Mouse (Mus musculus) layer of hippocampus, adult 8-10 months (tissue): ENCODE measurements around the gene Rab8b. TPM values are rescaled to one million over a fixed set of nuclear protein-coding genes. Genes with fewer than 3 reads are reported as not detected.

Experiments used
- DNase-seq, 2 experiments: peaks; one replicate each; pipeline ENCODE4 v3.0.0; 2022; ENCODE audit warnings: low spot score in 2 of 2
- total RNA-seq, 4 experiments: library from RNA; stranded (reverse); gene quantifications; 2 replicates each; pipeline ENCODE4 v1.2.4; 2022

Rab8b gene
- 10 to 100 TPM; 37.9 to 58.3 (median 47.4) TPM for total RNA-seq

DNA sequence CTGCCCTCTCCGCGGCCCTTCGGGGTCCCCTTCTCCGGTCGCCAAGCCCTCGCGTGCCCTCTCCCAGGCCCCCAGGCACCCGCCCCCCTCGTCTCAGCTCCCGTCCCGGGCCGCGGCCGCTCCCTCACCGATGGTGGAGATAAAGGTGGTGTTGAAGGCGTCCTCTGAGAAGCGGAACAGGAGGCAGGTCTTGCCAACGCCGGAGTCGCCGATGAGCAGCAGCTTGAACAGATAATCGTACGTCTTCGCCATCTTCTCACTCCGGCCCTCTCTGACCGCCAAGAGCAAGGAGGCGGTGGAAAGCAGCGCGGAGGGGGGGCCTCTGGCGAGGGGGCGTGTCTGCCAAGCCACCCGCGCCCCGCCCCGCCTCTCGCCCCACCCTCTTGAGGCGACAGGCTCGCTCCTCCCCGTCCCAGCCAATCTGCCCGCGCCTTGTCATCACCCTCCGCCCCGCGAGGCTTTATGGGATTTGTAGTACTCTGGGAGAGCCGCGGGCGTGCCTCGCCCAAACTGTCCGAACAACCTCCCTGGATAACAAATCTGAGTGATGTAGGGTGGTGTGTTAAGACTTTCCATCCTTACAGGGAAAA is at the start of gene Rab8b:
Rab8b (minus strand) TSS at position 306 of the 590 bp plus-strand sequence.
- peak; percentile 94 for DNase-seq

DNA sequence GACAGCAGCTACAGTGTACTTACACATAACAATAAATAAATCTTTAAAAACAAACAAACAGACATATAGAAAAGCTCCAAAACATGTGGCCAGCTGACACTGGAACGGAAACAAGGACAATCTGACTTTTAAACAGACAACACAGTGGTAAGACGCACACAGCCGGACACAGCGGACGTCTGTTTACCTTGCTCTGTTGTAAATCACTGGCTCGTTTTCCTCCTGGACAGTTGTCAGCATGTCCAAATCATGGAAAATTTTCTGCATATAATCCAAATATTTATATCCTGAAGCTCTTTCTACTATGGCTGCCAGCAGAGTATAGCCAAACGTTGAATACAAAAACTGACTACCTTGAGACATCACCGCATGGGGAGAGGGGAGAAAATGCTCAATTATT is 48.0 kb upstream of the Rab8b start:
- DNase-seq = no peak

DNA sequence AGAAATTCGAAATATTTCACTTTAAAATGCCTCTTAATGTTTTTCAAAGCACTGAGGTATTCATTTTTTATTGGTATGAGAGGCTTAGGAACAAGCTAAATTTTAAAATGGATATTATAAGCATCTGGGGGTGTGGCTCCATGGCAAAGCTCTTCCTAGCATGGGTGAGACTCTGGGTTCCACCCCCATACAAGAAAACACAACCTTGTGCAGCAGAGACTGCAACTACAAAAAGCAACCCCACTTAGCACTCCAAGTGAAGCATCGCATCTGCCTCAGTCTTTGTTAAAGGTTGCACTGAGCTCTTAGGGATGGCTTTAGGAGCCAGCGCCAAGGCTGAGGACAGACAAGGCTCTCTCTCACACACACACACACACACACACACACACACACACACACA is 42.0 kb upstream of the Rab8b start:
- no peak for DNase-seq

DNA sequence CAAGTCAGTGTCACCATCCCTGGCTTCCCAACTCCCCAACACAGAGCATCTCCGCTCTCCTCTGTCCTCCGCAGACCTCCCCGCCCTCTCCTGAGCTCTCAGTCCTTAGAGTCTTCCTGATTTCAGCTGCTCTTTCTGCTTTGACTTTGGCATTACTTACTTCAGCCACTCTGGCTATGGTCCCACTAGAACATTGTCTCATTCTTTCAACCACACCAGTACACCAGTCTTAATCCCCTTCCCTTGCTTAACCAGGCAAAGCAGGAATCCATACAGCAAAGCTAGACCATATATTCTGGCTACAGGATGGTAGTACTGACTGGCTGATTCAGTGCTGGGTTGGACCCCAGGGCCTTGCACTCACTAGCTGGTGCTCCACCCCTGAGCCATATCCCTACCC is 38.0 kb upstream of the Rab8b start:
- DNase-seq = no peak

DNA sequence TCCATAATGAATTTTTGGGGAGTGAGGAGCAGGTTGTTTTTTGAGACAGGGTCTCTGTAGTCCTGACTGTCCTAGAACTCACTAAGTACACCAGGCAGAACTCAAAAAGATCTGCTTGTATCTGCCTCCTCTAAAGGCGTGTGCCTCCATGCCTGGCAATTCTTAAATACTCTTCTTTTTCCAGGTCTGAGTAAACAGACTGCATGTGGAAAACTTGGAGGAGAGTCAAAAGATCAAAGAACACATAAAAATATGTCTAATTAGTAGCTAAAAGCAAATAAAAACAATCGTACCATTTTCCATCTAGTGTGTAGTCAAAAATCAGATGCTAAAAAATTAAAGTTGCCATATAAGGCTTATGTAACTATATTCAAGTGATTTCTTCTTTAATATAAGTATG is 33.4 kb upstream of the Rab8b start:
- DNase-seq = no peak

DNA sequence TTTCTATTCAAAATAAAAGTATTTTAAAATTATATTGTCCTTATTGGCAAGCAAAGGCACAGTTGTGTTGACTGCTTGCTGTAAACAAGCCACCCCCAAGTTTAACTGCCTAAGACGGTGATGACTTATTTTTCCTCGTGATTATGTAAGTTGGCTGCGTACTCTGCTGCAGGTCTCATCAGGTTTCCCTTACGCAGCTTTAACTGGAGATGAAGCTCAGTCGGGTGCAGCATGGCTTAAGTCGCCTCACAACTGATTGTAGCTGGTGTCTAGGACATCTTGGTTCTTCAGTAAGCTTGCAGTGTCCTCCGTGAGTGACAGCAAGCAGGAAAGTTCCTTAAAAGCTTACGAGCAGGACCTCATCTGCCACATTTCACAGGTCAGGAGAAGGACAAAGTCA is 32.8 kb upstream of the Rab8b start:
- no peak for DNase-seq

DNA sequence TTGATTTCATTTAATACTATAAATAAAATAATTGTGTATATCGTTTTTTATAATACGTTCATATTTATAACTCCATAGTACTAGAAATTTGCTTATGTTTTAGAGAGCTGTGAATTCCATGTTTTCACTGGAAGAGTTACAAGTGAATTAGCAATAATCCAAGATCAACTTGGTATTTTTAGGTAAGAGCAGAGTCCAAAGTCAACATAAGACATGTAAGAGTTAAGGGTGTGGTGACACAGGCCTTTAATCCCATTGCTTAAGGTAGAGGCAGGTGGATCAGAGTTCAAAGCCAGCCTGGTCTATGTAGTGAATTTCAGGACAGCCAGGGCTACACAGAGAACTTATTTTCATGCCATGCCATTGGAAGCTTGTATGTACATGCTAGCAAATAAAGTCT is 29.0 kb upstream of the Rab8b start:
- no peak for DNase-seq

DNA sequence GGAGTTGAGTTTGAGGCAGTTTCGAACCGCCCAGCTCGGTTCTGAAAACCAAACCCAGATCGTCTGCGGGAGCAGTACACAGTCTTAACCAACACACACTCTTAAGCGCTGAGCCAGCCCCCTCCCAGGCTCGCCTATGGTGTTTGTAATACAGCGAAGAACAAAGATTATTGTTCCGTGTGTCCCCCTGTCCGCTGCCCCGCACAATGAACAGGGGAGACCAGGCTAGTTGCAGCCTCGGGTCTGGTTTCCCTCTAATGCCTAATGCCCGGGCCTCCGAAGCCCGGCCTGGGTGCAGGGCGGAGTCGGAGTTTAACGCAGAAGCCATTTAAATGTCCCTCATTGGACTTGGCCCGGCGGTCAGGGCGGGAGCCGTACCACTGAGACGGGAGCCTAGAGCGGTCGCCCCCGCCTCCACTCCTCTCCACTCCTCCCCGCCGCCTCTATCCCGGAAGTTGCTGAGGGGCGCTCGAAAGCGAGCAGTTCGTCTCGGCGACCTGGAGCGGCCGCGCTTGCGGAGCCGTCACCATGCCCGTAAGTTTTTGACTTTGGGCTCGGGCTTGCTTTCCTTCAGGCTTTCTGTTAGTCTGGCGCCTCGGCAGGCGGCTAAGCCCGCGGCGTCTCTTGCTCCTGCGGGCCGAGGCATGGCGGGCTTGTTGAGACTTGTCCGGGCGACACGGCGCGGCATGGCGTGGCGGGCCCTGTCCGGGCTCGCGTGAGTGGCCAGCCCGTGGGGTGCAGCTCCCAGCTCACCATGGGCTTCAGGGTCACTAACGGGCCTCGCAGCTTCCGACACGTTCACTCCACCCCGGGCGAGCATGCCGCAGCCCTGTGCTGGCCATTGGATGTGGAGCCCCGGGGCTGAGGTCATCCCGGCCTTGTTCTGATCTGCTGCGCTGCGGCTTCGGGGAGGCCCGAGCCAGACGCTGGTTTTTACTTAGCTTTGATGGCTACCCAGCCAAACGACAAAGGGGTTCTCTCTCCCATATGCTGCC is 26.5 kb upstream of the Rab8b start, which contains the start of gene Rps27l:
Rps27l (plus strand) TSS at position 440 of the 995 bp plus-strand sequence.
- DNase-seq = peak; percentile 77 to 87

DNA sequence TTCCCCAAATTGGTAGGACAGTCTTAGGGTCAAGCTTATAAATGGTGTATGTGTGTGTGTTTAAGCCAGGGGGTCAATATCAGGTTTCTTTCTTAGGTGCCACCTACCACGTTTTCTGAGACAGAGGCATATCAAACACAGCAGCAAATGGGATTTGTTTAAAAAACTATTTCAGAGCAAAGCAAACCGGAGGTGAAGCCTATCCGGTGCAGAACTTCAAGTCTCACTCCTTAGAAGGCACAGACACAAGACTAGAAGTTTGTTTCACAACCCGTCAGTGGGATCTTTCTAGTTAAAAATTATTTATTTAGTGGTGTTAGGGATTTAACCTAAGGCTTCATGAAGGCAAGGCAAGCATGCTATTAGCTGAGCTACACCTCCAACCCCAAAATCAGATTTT is 25.7 kb upstream of the Rab8b start:
- no peak for DNase-seq

DNA sequence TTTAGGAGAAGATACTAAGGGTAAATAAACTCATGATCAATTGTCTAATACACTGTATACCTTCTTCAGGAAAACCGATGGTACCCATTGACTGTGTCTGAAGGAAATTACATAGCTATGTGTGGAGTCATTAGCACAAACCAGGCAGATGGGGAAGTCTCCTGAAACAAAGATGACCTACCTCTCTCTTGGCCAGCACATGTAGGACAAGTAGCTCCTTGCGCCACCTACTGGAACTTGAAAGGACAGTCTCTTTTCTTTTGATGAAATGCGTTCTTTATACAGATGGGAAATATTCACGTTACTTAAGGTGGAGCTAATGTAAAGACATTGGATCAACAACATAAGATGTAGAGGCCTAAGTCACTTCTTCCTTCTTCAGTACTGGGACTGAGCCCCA is 19.3 kb upstream of the Rab8b start:
- no peak for DNase-seq

DNA sequence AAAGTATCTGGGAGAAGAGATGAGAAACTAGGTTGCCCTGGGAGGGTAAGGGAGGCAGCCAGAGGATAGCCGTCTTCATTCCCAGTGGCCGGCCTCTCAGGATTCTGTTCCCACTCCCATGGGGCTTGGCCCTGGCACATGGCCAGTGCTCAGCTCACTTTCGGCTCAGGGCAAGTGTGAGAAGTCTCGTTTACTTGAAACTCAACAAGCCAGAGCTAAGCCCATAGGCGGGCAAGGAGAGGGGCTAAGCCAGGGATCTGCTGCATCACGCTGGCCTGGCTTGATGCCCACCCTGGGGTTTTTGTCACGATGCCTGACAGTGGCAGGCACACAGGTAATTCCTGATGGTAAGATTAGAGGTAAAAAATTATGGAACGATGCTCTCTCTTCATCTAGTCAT is 18.0 kb upstream of the Rab8b start:
- DNase-seq = no peak

DNA sequence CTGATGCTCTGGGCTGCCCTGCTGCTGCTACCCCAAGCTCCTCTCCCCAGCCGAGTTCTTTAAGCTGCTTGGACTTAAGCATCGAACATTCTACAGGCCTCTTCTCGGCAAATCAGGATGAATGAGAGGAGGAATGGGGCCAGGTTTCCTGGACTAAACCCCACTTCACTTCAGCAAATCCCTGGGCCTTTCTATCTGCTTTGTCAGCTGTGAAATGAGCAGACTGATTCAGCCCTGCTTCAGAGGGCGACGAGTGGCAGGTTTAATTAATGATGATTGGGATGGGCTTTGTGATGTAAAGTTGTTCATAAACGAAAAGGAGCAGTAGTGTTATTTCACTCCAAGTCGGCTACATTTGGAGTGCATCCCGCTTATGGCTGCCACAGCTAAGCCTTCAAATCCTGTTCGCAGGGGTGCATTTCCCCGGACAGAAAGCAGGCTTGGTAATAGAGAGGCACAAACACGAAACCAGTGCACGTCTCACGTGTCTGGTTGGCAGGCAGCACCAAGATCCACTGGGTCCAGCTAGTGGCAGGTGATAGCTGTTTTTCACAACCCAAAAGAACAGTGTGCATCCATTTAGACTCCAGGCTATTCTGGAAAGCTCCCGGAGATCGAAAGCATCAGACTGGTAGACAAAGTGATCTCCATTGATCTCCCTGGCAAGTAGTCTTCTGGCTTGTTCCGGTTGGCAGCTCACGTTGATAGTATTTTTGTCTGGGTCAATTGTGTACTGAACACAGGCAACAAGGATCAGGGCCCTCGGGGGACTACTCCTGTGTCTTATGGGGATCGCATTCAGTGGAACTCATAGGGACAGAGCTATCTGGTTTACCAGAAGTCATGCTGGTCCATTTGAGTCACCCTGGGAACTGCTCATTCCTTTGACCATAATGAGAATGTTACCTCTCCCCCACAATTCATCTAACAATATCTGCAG is 14.7 kb upstream of the Rab8b start:
- DNase-seq = no peak

DNA sequence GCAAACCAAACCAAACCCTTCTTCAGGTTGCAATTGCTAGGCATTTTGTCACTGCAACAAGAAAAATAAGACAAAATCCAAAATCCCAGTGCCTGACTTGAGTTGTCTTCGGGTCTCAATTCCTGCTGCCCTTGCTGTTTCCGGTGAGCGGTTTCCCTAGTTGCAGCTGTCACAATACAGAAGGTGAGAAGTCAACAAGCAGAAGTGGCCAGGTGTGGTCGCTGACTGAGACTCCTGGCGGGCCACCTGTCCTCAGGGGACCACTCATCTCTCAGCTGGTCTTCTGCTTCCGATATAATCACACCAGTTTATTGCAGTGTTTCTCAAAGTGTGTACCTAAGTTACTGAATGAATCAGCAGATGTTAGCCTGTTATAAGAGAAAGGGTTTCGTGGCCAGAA is 10.9 kb upstream of the Rab8b start:
- no peak for DNase-seq

DNA sequence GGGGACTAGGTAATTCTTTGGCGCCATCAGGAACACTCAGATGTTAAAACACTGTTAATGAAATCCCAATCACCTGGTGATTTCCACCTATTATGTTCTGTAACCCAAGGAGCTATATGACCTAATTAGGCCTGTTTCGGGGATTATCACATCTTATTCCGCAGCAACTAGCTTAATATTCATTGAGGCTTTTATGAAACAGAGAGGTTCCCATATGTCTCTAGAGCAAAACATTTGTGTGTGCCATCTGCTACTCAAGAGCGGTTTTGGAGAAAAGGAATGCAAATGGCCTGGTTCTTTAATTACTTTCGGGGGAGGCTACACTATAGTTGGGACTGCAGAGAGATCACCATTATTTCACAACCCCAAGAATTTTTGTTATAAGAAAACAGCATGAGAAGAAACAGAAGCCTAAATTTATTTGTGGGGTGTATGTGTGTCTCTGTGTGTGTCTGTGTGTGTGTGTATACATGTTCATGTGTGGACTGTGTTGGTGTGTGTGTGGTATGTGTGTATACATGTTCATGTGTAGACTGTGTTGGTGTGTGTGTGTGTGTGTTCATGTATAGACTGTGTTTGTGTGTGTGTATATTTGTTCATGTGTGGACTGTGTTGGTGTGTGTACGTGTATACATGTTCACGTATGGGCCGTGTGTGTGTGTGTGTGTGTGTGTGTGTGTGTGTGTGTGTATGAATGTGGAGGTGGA is 8.4 kb upstream of the Rab8b start:
- DNase-seq = peak; percentile 57

DNA sequence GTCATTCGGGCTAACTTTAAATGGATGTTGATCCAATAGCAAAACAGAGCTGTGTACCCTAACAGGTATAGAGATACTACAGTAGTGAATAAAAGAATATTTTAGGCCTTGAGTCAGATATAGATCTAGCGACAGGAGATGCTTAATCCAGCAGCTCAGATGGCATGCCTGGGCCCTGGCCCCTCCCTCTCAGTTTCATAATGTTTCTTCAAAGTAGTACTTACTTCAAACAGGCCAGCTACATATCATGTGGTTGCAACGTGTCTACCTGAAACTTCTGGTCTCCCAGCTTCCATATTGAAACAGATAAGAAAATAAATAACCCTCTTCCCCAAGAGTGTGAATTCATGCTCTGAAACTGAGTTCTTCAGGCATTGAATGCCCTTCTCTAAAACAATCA is 6.4 kb upstream of the Rab8b start:
- DNase-seq = no peak

DNA sequence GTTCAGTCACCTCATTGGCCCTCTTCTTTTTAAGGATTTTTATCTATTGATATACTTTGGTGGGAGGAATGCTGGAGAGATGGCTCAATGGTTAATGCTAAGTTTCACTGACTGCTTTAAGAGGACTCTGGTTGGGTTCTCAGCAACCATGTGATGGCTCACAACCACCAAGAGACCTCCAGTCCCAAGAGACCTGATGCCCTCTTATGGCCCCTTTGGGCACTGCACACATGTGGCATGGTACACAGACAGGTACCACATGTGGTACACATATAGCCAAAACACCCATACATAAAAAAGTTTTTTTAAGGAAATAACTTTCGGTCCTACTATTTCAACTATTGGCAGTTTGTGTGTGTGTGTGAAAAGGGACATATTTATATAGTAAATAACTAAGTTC is 2.6 kb upstream of the Rab8b start:
- DNase-seq = no peak

DNA sequence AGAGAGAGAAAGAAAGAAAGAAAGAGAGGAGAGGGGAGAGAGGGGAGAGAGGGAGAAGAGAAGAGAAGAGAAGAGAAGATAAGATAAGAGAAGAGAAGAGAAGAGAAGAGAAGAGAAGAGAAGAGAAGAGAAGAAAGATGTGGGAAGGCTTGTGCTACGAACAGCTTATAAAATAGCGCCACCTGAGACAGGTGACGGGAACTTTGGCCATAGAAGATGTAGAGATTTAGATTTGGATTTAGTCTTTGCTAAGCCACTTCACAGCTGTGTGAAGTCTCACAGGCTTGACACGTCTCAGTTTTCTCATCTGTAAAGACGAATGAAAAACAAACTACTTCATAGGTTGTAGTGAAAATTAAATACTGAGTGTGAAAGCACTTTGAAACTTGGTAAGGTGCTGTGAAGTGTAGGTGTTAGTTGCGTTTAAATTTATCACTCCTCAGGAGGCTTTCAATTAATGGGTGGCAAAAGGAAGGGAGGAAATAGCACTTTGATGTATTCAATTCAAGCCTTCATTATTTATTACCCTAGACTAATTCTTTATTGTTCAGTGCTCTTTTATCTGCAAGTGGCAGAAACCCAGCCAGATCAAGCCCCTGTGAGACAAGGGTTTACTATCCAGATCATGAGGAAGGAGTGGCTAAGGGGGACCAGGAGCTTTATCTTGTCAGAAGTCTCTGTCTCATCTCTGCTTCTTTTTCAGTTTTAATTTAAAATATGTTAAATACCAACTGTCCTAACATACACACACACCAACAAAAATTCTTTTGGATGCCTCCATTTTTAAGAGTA is 1.2 kb upstream of the Rab8b start:
- DNase-seq = no peak

DNA sequence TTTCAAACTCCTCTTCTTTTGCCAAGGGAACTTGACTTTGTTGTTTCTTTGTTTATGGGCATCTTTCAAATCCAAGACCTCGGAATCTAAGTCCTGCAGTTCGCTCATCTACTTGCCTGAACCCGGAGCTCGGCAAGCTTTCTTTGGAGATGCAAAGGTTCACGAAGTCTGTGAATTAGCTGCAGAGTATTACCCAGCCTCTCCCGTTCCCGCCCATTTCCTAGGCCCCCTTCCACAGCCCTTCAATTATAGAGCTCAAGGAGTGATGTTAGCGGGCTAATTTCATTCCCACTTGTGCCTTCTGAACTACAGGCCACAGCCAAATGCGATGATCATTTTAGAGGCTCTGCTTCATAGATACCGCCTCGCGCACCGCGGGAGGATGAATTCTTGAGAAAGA is 494 bp upstream of the Rab8b start:
- DNase-seq = no peak

DNA sequence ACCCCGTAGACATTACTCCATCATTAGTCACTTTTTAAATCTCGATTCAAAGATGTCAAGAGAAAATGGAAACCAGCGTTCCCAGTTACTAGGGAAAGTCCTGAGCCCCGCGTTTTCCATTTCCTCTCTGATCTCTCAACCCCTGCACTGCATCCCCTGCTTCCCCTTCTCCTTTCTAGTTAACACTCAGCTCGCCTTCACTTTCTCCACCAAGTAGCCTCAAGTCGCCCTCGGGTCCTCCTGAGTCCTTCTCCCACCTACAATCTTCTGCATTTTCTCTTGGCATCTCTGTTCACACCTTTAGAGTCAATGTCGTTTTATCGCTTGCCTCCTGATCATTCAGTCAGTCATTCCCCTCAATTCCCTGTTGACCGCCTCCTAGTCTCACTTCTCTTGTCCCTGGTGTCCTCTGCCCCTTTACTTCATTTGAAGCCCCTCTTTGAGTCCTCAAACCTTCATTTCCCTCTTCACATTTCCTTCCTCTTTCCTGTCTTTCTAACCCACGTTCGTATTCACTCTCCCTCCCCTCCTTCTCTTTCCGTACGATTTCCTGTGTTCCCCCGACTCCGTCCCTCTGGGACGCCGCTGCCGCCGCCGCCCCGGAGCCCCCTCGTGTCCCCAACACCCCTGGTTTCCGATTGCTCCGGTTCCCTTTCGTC is 686 bp downstream of the Rab8b start:
- DNase-seq = no peak

DNA sequence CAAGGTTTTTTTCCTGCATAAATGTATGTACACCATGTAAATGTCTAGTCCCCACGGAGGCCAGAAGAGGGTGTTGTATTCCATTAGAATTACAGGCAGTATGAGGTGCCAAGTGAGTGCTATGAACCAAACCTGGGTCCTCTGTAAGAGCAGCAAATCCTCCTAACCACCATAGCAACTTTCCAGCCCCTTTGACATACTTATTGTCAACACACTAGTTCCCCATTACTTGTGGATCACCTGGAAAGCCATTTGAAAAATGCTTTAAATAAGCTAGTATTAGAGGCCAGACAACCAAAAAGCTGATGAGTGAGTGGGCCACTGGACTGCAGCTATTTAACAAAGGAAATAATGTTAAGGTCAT is 1.6 kb downstream of the Rab8b start:
- DNase-seq = no peak
